Mouse (Mus musculus) heart, adult 2 months (tissue): Measurements from ENCODE around the gene Hpse2.

ENCODE experiments used
- CTCF ChIP-seq: fragments of 200-600 bp; IDR thresholded peaks from 2 replicates; pipeline ENCODE4 v1.8.1; 2022; ENCODE audit warnings: antibody characterized with exemption, mild to moderate bottlenecking, moderate library complexity
- EP300 ChIP-seq: fragments of 200-500 bp; IDR thresholded peaks from 2 replicates; pipeline ENCODE4 v1.6.1; 2011; ENCODE audit warnings: low read depth, low read length, control low read depth; ENCODE audit not compliant: insufficient read depth
- POLR2A ChIP-seq: fragments of 200-500 bp; IDR thresholded peaks from 2 replicates; pipeline ENCODE4 v1.6.1; 2011; ENCODE audit warnings: mild to moderate bottlenecking, low read depth, low read length, control low read depth; ENCODE audit not compliant: insufficient read depth

- no peak for TF ChIP-seq CTCF
- no peak for TF ChIP-seq EP300
- TF ChIP-seq POLR2A: no peak
Observed at GRCm38 (mm10) chr19:43109796-43110195, 278.4 kb downstream of the Hpse2 start.
